Mouse (Mus musculus) CD4-positive helper T cell, adult 2 months (primary cell): ENCODE measurements around the gene Krtap1-3.

Experiments used
- DNase-seq: peaks from one replicate; pipeline ENCODE4 v3.0.0-alpha.2; 2012; ENCODE audit warnings: low read depth, missing footprints, low spot score

The Krtap1-3 gene

GRCm38 (mm10) chr11:99557976-99558745 lies 33.0 kb downstream of the Krtap1-3 start:
- DNase-seq: no peak

GRCm38 (mm10) chr11:99556753-99557152 lies 34.4 kb downstream of the Krtap1-3 start, which contains the start of gene Krtap3-2:
Krtap3-2 (minus strand) TSS chr11:99556853.
- no peak for DNase-seq

GRCm38 (mm10) chr11:99556195-99556594 lies 34.9 kb downstream of the Krtap1-3 start:
- no peak for DNase-seq

- DNase-seq: no peak
These were observed 40.4 kb downstream of the Krtap1-3 start, which contains the start of gene Krtap3-3 for GRCm38 (mm10) chr11:99550765-99551164. Krtap3-3 (minus strand) TSS chr11:99550865.

- no peak for DNase-seq
These were observed 43.2 kb downstream of the Krtap1-3 start for GRCm38 (mm10) chr11:99547892-99548291.
